In the genomic region with DNA sequence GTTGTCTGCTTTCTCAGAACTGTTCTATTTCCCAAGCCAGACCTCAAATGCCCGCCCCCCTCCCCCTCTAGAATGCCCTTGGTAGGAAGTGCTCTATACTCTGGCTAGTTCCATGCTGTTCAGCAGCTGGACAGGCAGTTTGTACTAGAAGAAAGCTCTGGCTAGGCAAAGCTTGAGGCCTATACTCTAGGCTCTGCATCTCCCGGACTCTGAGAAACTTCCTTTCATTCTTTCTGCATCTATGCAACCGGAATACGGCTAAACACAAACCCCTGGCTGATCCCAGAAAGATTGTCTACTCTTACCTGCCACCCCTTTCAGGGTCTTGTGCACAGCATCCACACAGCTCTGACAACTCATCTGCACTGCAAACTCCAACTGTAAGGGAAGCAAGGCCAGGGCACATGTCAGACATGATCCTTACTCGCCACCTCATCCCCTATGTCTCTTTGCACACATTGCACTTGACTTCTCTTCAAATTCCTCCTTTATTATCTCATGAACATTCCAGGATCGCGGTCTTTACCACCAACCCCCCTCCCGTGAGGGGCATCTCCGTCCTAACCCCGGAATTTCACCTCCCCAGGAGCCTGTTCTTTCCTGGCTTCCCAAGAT, we compare ENCODE assay signal across 1 mouse cellular context.
TF ChIP-seq lines count a peak whose summit lies in the region.

No protein-coding gene starts in this region.

TF ChIP-seq in ES-E14, 5 proteins besides CTCF, POLR2A, EP300 and RAD21 (continued from another document):
- TF ChIP-seq MAFK (IDR thresholded peaks at IDR 0.05; ENCODE audit: insufficient read depth, low read depth, low read length), result no peak
